Mouse (Mus musculus): ENCODE results near the gene Aldh8a1.

- TF ChIP-seq CTCF (IDR thresholded peaks at IDR 0.05; ENCODE audit: borderline replicate concordance, control insufficient read depth, extremely low read depth, insufficient read depth, low read length, poor library complexity), result no peak
- TF ChIP-seq POLR2A (IDR thresholded peaks at IDR 0.05; ENCODE audit: control insufficient read depth, extremely low read depth, insufficient read depth, low read length, poor library complexity), result no peak
These were observed 42.6 kb upstream of the Aldh8a1 start for GRCm38 (mm10) chr10:21334349-21335105.
